Mouse (Mus musculus) T-cell, adult 66 days (primary cell): ENCODE data around the gene Olfr1493-ps1. TPM values are rescaled to one million over a fixed set of nuclear protein-coding genes. Genes with fewer than 3 reads are reported as not detected.

ENCODE experiments used
- total RNA-seq, 2 experiments: library from RNA; stranded (reverse); gene quantifications; 3 replicates in 1 of 2; 4 replicates in 1 of 2; pipeline ENCODE4 v1.2.4; 2023

Gene Olfr1493-ps1
- total RNA-seq: not detected

GRCm38 (mm10) chr19:13722978-13723377 is at the start of gene Olfr1493-ps1:
Olfr1493-ps1 (plus strand) TSS chr19:13723278.

GRCm38 (mm10) chr19:13696968-13697367 is 26.1 kb upstream of the Olfr1493-ps1 start, which contains the start of gene Olfr1491:
Olfr1491 (plus strand) TSS chr19:13697268.

DNA sequence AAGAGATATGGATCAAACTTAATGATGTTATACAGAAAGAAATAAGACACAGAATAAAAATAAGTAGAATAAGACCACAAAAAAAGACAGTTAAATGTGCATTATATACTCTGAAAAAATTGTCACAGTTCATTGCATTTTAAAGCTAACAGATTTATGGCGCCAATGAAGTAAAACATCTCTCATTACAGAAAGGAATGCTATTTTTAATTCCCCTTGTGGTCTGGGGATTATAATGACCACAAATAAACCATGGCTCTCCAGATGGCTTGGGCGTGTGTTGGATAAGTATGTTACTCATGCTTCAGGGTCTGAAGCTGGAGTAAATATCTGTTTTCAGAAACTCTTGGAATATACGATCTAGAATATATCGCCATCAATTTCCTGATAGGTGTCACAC is 16.4 kb downstream of the Olfr1493-ps1 start, which contains the start of gene Olfr1494:
Gene Olfr1494 (plus strand): TSS at position 301 of the 400 bp plus-strand sequence.

GRCm38 (mm10) chr19:13764306-13764705 is 41.2 kb downstream of the Olfr1493-ps1 start, which contains the start of gene Olfr1495:
Olfr1495 (plus strand) TSS chr19:13764606.

GRCm38 (mm10) chr19:13777578-13777977 is 54.5 kb downstream of the Olfr1493-ps1 start, which contains the start of gene Olfr1496:
Olfr1496 (plus strand) TSS chr19:13777878.

Other genes with a start within 250 kb of the Olfr1493-ps1 start
- not detected for gene Olfr1475, start 243.1 kb upstream of the Olfr1493-ps1 start, total RNA-seq
- gene Olfr1477, start 222.7 kb upstream of the Olfr1493-ps1 start, total RNA-seq: not detected
- not detected for gene Olfr1480, start 195.4 kb upstream of the Olfr1493-ps1 start, total RNA-seq
- gene Olfr1484, start 139.8 kb upstream of the Olfr1493-ps1 start, total RNA-seq: not detected
- not detected for gene Olfr1487, start 105.9 kb upstream of the Olfr1493-ps1 start, total RNA-seq
- not detected for gene Olfr1489, start 91.7 kb upstream of the Olfr1493-ps1 start, total RNA-seq
- not detected for gene Olfr1490, start 72.2 kb upstream of the Olfr1493-ps1 start, total RNA-seq
- not detected for gene Olfr1491, start 26.0 kb upstream of the Olfr1493-ps1 start, total RNA-seq
- not detected for gene Olfr1494, start 16.4 kb downstream of the Olfr1493-ps1 start, total RNA-seq
- not detected for gene Olfr1495, start 41.3 kb downstream of the Olfr1493-ps1 start, total RNA-seq
- gene Olfr1496, start 54.6 kb downstream of the Olfr1493-ps1 start, total RNA-seq: not detected
- not detected for gene Olfr1497, start 74.9 kb downstream of the Olfr1493-ps1 start, total RNA-seq
- not detected for gene Olfr1499, start 96.2 kb downstream of the Olfr1493-ps1 start, total RNA-seq
- not detected for gene Olfr1500, start 107.2 kb downstream of the Olfr1493-ps1 start, total RNA-seq
- gene Olfr1501, start 127.4 kb downstream of the Olfr1493-ps1 start, total RNA-seq: not detected
- gene Olfr1502, start 138.5 kb downstream of the Olfr1493-ps1 start, total RNA-seq: not detected
- not detected for gene Olfr1504, start 174.7 kb downstream of the Olfr1493-ps1 start, total RNA-seq
- not detected for gene Olfr1505, start 190.3 kb downstream of the Olfr1493-ps1 start, total RNA-seq